Mouse (Mus musculus): ENCODE results near the gene Rab30.

The Rab30 gene

GRCm38 (mm10) chr7:92807482-92807881 lies 66.1 kb downstream of the Rab30 start:
- CTCF ChIA-PET: interaction anchor here in 1 of 4 experiments (0.7 kb wide), 1 partner anchor 96 kb away, joined by 3 read pairs; no protein-coding TSS in a partner anchor
- POLR2A ChIA-PET: interaction anchor here in 2 of 4 experiments (0.6 to 2.1 kb wide), 5 partner anchors 8 to 215 kb away, joined by 3 to 8 read pairs (median 4); partner anchors contain the start of gene Rab30 (in 1 of the 2)

- CTCF ChIA-PET: no interaction called here
These were observed 70.4 kb downstream of the Rab30 start for GRCm38 (mm10) chr7:92811667-92812279.

GRCm38 (mm10) chr7:92817242-92817641 lies 75.8 kb downstream of the Rab30 start:
- POLR2A ChIA-PET: interaction anchor here in 2 of 4 experiments (0.7 to 1.8 kb wide), 2 partner anchors 58 kb away, joined by 3 to 5 read pairs; no protein-coding TSS in a partner anchor
- CTCF ChIA-PET: no interaction called here

More at GRCm38 (mm10) chr7:92811667-92812279, 70.4 kb downstream of the Rab30 start:
- POLR2A ChIA-PET: no interaction called here

GRCm38 (mm10) chr7:92817886-92818285 lies 76.5 kb downstream of the Rab30 start:
- ChIA-PET CTCF (interaction anchor here in 2 of 4 experiments (0.6 kb wide), 2 partner anchors 174 to 346 kb away, joined by 3 to 6 read pairs; no protein-coding TSS in a partner anchor), POLR2A (interaction anchor here in 1 of 4 experiments (1.8 kb wide), 1 partner anchor 57 kb away, joined by 5 read pairs; no protein-coding TSS in a partner anchor)

- CTCF ChIA-PET: no interaction called here
These were observed 78.3 kb downstream of the Rab30 start for GRCm38 (mm10) chr7:92819656-92820055.

GRCm38 (mm10) chr7:92820410-92820809 lies 79.0 kb downstream of the Rab30 start:
- POLR2A ChIA-PET: interaction anchor here in 1 of 4 experiments (0.6 to 0.7 kb wide), 2 partner anchors 79 to 1468 kb away, joined by 3 to 5 read pairs; no protein-coding TSS in a partner anchor

More at GRCm38 (mm10) chr7:92819656-92820055, 78.3 kb downstream of the Rab30 start:
- POLR2A ChIA-PET: interaction anchor here in 1 of 4 experiments (1.2 kb wide), 1 partner anchor 151 kb away, joined by 3 read pairs; no protein-coding TSS in a partner anchor

GRCm38 (mm10) chr7:92820941-92821465 lies 79.6 kb downstream of the Rab30 start:
- POLR2A ChIA-PET: no interaction called here
- CTCF ChIA-PET: no interaction called here

More at GRCm38 (mm10) chr7:92820410-92820809, 79.0 kb downstream of the Rab30 start:
- CTCF ChIA-PET: no interaction called here

- CTCF ChIA-PET: no interaction called here
These were observed 80.5 kb downstream of the Rab30 start for GRCm38 (mm10) chr7:92821871-92822270.

GRCm38 (mm10) chr7:92822409-92823101 lies 81.2 kb downstream of the Rab30 start:
- CTCF ChIA-PET: no interaction called here
- POLR2A ChIA-PET: interaction anchor here in 2 of 4 experiments (0.6 to 0.9 kb wide), 2 partner anchors 47 to 54 kb away, joined by 3 to 13 read pairs; no protein-coding TSS in a partner anchor

More at GRCm38 (mm10) chr7:92821871-92822270, 80.5 kb downstream of the Rab30 start:
- POLR2A ChIA-PET: interaction anchor here in 2 of 4 experiments (0.6 to 0.9 kb wide), 2 partner anchors 47 to 55 kb away, joined by 3 to 13 read pairs; no protein-coding TSS in a partner anchor

GRCm38 (mm10) chr7:92826248-92826647 lies 84.8 kb downstream of the Rab30 start:
- ChIA-PET POLR2A (no interaction called here), CTCF (no interaction called here)

GRCm38 (mm10) chr7:92827981-92828380 lies 86.6 kb downstream of the Rab30 start:
- ChIA-PET CTCF (no interaction called here), POLR2A (no interaction called here)

- ChIA-PET CTCF (no interaction called here), POLR2A (interaction anchor here in 1 of 4 experiments (2.0 kb wide), 1 partner anchor 42 kb away, joined by 5 read pairs; the partner anchor contains the start of genes Ddias and Prcp)
These were observed 91.0 kb downstream of the Rab30 start for GRCm38 (mm10) chr7:92832395-92832794.

- POLR2A ChIA-PET: interaction anchor here in 1 of 4 experiments (2.0 kb wide), 1 partner anchor 40 kb away, joined by 5 read pairs; the partner anchor contains the start of genes Ddias and Prcp
- CTCF ChIA-PET: no interaction called here
These were observed 93.0 kb downstream of the Rab30 start for GRCm38 (mm10) chr7:92834391-92834790.

- ChIA-PET CTCF (interaction anchor here in 1 of 4 experiments (0.6 kb wide), 1 partner anchor 512 kb away, joined by 3 read pairs; no protein-coding TSS in a partner anchor), POLR2A (no interaction called here)
These were observed 95.0 kb downstream of the Rab30 start for GRCm38 (mm10) chr7:92836447-92836846.

GRCm38 (mm10) chr7:92837226-92837625 lies 95.8 kb downstream of the Rab30 start:
- CTCF ChIA-PET: interaction anchor here in 2 of 4 experiments (0.5 to 0.6 kb wide), 2 partner anchors 66 to 141 kb away, joined by 3 read pairs; no protein-coding TSS in a partner anchor
- POLR2A ChIA-PET: interaction anchor here in 1 of 4 experiments (0.6 kb wide), 2 partner anchors 74 to 184 kb away, joined by 3 to 5 read pairs; no protein-coding TSS in a partner anchor

GRCm38 (mm10) chr7:92837907-92838306 lies 96.5 kb downstream of the Rab30 start:
- POLR2A ChIA-PET: interaction anchor here in 1 of 4 experiments (0.6 kb wide), 1 partner anchor 75 kb away, joined by 3 read pairs; no protein-coding TSS in a partner anchor

GRCm38 (mm10) chr7:92842254-92842653 lies 100.9 kb downstream of the Rab30 start:
- ChIA-PET CTCF (no interaction called here), POLR2A (interaction anchor here in 1 of 4 experiments (0.6 to 1.2 kb wide), 2 partner anchors 64 to 370 kb away, joined by 3 to 4 read pairs; no protein-coding TSS in a partner anchor)

More at GRCm38 (mm10) chr7:92837907-92838306, 96.5 kb downstream of the Rab30 start:
- CTCF ChIA-PET: interaction anchor here in 2 of 4 experiments (0.5 to 0.6 kb wide), 2 partner anchors 66 to 142 kb away, joined by 3 read pairs; no protein-coding TSS in a partner anchor

- ChIA-PET POLR2A (no interaction called here), CTCF (no interaction called here)
These were observed 106.8 kb downstream of the Rab30 start for GRCm38 (mm10) chr7:92848246-92848645.

- CTCF ChIA-PET: interaction anchor here (0.6 to 1.4 kb wide), 6 partner anchors 9 to 236 kb away, joined by 3 to 5 read pairs (median 3); no protein-coding TSS in a partner anchor
- POLR2A ChIA-PET: interaction anchor here in 3 of 4 experiments (0.8 to 3.6 kb wide), 8 partner anchors 8 to 228 kb away, joined by 3 to 24 read pairs (median 3); partner anchors contain the start of genes Ddias (in 1 of the 3) and Prcp (in 1 of the 3)
These were observed 125.1 kb downstream of the Rab30 start for GRCm38 (mm10) chr7:92866526-92866925.
